Mouse (Mus musculus) frontal cortex, postnatal 10 days (tissue): ENCODE measurements around the gene Scyl1.
"Not testable (repeated sequence)": the region's sequence is repeated elsewhere in the genome, so short reads cannot be mapped to it uniquely, and the experiment has no call there.

Source experiments
- DNase-seq, 2 experiments: peaks; one replicate each; pipeline ENCODE4 v3.0.0; 2022; ENCODE audit warnings: low spot score in 2 of 2, mixed read lengths in 1 of 2

Gene Scyl1

GRCm38 (mm10) chr19:5770925-5771860, at the start of gene Scyl1:
Scyl1 (minus strand) TSS chr19:5771419.
- DNase-seq = peak; percentile 88 to 92

GRCm38 (mm10) chr19:5819549-5819948, 48.3 kb upstream of the Scyl1 start:
- no peak for DNase-seq

- no peak for DNase-seq
These were observed 47.4 kb upstream of the Scyl1 start for GRCm38 (mm10) chr19:5818590-5818977.

GRCm38 (mm10) chr19:5817703-5818589, 46.7 kb upstream of the Scyl1 start:
- peak; percentile 80 to 85 for DNase-seq

GRCm38 (mm10) chr19:5815928-5816327, 44.7 kb upstream of the Scyl1 start:
- no peak for DNase-seq

- DNase-seq = no peak
These were observed 43.8 kb upstream of the Scyl1 start for GRCm38 (mm10) chr19:5815010-5815409.

- not testable (repeated sequence) for DNase-seq
These were observed 42.8 kb upstream of the Scyl1 start for GRCm38 (mm10) chr19:5814048-5814447.

- DNase-seq = no peak
These were observed 42.3 kb upstream of the Scyl1 start for GRCm38 (mm10) chr19:5813567-5813966.

- peak; percentile 85 to 92 for DNase-seq
These were observed 40.7 kb upstream of the Scyl1 start for GRCm38 (mm10) chr19:5811771-5812504.

- DNase-seq = no peak
These were observed 39.8 kb upstream of the Scyl1 start for GRCm38 (mm10) chr19:5810840-5811563.

GRCm38 (mm10) chr19:5810103-5810839, 39.1 kb upstream of the Scyl1 start:
- DNase-seq = no peak

- no peak for DNase-seq
These were observed 38.5 kb upstream of the Scyl1 start for GRCm38 (mm10) chr19:5809712-5810089.

GRCm38 (mm10) chr19:5808955-5809711, 37.9 kb upstream of the Scyl1 start:
- no peak for DNase-seq

- no peak for DNase-seq
These were observed 36.5 kb upstream of the Scyl1 start for GRCm38 (mm10) chr19:5807740-5808139.

GRCm38 (mm10) chr19:5806809-5807205, 35.6 kb upstream of the Scyl1 start:
- no peak for DNase-seq

GRCm38 (mm10) chr19:5806051-5806808, 35.0 kb upstream of the Scyl1 start:
- no peak for DNase-seq

GRCm38 (mm10) chr19:5804371-5804899, 33.2 kb upstream of the Scyl1 start:
- no peak for DNase-seq

- DNase-seq = no peak
These were observed 32.7 kb upstream of the Scyl1 start for GRCm38 (mm10) chr19:5803881-5804279.
